Mouse (Mus musculus) limb, embryonic 14.5 days (tissue): ENCODE results near the gene Plxdc1. TPM values are rescaled to one million over a fixed set of nuclear protein-coding genes. Genes with fewer than 3 reads are reported as not detected.

Experiments
- ATAC-seq: fragments of 200-750 bp; cut with Nextera tagmentation; 2 replicates; pipeline ENCODE4 v1.8.0; 2017; ENCODE audit warnings: low read depth, moderate number of reproducible peaks, moderate TSS enrichment; ENCODE audit not compliant: low FRiP score
- DNase-seq: peaks from one replicate; pipeline ENCODE4 v3.0.0-alpha.2; 2015; ENCODE audit warnings: low spot score
- H3K27ac ChIP-seq: fragments of 300-500 bp; sonication (generic); replicated peaks from 2 replicates; pipeline ENCODE4 v1.5.1; 2014; ENCODE audit warnings: low read depth, mild to moderate bottlenecking, low read length, moderate library complexity, mixed read lengths
- H3K27me3 ChIP-seq: fragments of 300-500 bp; sonication (generic); 2 replicates; pipeline ENCODE4 v1.6.1; 2014; ENCODE audit warnings: low read length, mixed read lengths; ENCODE audit not compliant: control insufficient read depth, insufficient read depth
- H3K36me3 ChIP-seq: fragments of 300-500 bp; sonication (generic); 2 replicates; pipeline ENCODE4 v1.6.1; 2014; ENCODE audit warnings: mild to moderate bottlenecking, low read length, moderate library complexity, mixed read lengths; ENCODE audit not compliant: control insufficient read depth, insufficient read depth
- H3K4me1 ChIP-seq: fragments of 300-500 bp; sonication (generic); 2 replicates; pipeline ENCODE4 v1.6.1; 2014; ENCODE audit warnings: antibody characterized with exemption, low read length, mixed read lengths; ENCODE audit not compliant: control insufficient read depth, insufficient read depth
- H3K4me2 ChIP-seq: fragments of 300-500 bp; sonication (generic); replicated peaks from 2 replicates; pipeline ENCODE4 v1.6.1; 2014; ENCODE audit warnings: low read depth, mild to moderate bottlenecking, low read length, moderate library complexity; ENCODE audit not compliant: severe bottlenecking
- H3K4me3 ChIP-seq: fragments of 300-500 bp; sonication (generic); replicated peaks from 2 replicates; pipeline ENCODE4 v1.5.1; 2014; ENCODE audit warnings: low read length
- H3K9ac ChIP-seq: fragments of 300-500 bp; sonication (generic); 2 replicates; pipeline ENCODE4 v1.6.1; 2014; ENCODE audit warnings: mild to moderate bottlenecking, low read depth, low read length, moderate library complexity; ENCODE audit not compliant: severe bottlenecking
- H3K9me3 ChIP-seq: fragments of 300-500 bp; sonication (generic); 2 replicates; pipeline ENCODE4 v1.6.1; 2016; ENCODE audit warnings: low read length; ENCODE audit not compliant: control insufficient read depth
- POLR2A ChIP-seq: fragments of 200-500 bp; IDR thresholded peaks from 2 replicates; pipeline ENCODE4 v1.8.0; 2012; ENCODE audit warnings: inconsistent platforms, mild to moderate bottlenecking, moderate library complexity, borderline replicate concordance; ENCODE audit not compliant: insufficient read depth, insufficient read length; ENCODE audit errors: extremely low read depth
- WGBS: fragments of 180-500 bp; shearing (Covaris S2); extraction: QIAGEN DNeasy Blood & Tissue Kit; methylation state at CpG from one replicate; pipeline ENCODE4 v1.1.7; 2014; 5-methylcytosine and 5-hydroxymethylcytosine counted together
- polyA plus RNA-seq, 2 experiments: library from polyadenylated mRNA; depleted of rRNA in 1 of 2; stranded (reverse) in 1 of 2; unstranded in 1 of 2; fragments of >200 nt; fragmentation: Nextera tagmentation in 1 of 2; extraction: Ambion mirVana in 1 of 2; gene quantifications; 2 replicates each; pipeline versions ENCODE4 v1.2.1 to v1.2.3; 2012 to 2014

The Plxdc1 gene
- polyA plus RNA-seq, 2 experiments, result 1.0 to 1.1 TPM

GRCm38 (mm10) chr11:97960907-97961306 lies 25.3 kb downstream of the Plxdc1 start:
- TF ChIP-seq POLR2A, result no peak
- Histone ChIP-seq H3K4me3 (no peak overlapping the region), H3K9me3 (no peaks in the 10 kb centered on the region), H3K4me1 (no peaks in the 10 kb centered on the region), H3K27me3 (no peaks in the 10 kb centered on the region), H3K27ac (no peak overlapping the region), H3K9ac (no peak overlapping the region), H3K4me2 (no peak overlapping the region), H3K36me3 (no peaks in the 10 kb centered on the region)
- ATAC-seq (no peak), DNase-seq (no peak)
- 85% methylated on average over 1 of the region's 1 CpGs for WGBS

- no peak overlapping the region for H3K4me2 ChIP-seq
- no peak overlapping the region for H3K4me3 ChIP-seq
- no peaks in the 10 kb centered on the region for H3K9me3 ChIP-seq
- H3K4me1 ChIP-seq, result no peaks in the 10 kb centered on the region
- H3K36me3 ChIP-seq, result no peaks in the 10 kb centered on the region
- no peaks in the 10 kb centered on the region for H3K27me3 ChIP-seq
- no peak for TF ChIP-seq POLR2A
- no peak for ATAC-seq
- DNase-seq, result no peak
- no peak overlapping the region for H3K9ac ChIP-seq
- no peak overlapping the region for H3K27ac ChIP-seq
- 59% methylated on average over 5 of the region's 5 CpGs for WGBS
Measured at GRCm38 (mm10) chr11:97959300-97959680, 27.0 kb downstream of the Plxdc1 start.

- H3K4me2 ChIP-seq, result no peak overlapping the region
- no peak for TF ChIP-seq POLR2A
- H3K4me1 ChIP-seq, result no peaks in the 10 kb centered on the region
- no peaks in the 10 kb centered on the region for H3K27me3 ChIP-seq
- no peak overlapping the region for H3K4me3 ChIP-seq
- 84% methylated on average over 7 of the region's 7 CpGs for WGBS
- DNase-seq, result no peak
- H3K9ac ChIP-seq, result no peak overlapping the region
- no peak for ATAC-seq
- H3K9me3 ChIP-seq, result no peaks in the 10 kb centered on the region
- no peak overlapping the region for H3K27ac ChIP-seq
- no peaks in the 10 kb centered on the region for H3K36me3 ChIP-seq
Measured at GRCm38 (mm10) chr11:97958641-97959299, 27.5 kb downstream of the Plxdc1 start.

GRCm38 (mm10) chr11:97956905-97957560 lies 29.2 kb downstream of the Plxdc1 start:
- Histone ChIP-seq H3K9ac (no peak overlapping the region), H3K4me2 (no peak overlapping the region), H3K4me3 (no peak overlapping the region), H3K36me3 (no peaks in the 10 kb centered on the region), H3K4me1 (no peaks in the 10 kb centered on the region), H3K27ac (no peak overlapping the region), H3K9me3 (no peaks in the 10 kb centered on the region), H3K27me3 (no peaks in the 10 kb centered on the region)
- DNase-seq (no peak), ATAC-seq (no peak)
- TF ChIP-seq POLR2A, result no peak
- WGBS, result 53% methylated on average over 6 of the region's 6 CpGs

- Histone ChIP-seq H3K36me3 (no peaks in the 10 kb centered on the region), H3K4me1 (no peaks in the 10 kb centered on the region), H3K4me2 (no peak overlapping the region), H3K27ac (no peak overlapping the region), H3K4me3 (no peak overlapping the region), H3K9me3 (no peaks in the 10 kb centered on the region), H3K27me3 (no peaks in the 10 kb centered on the region), H3K9ac (no peak overlapping the region)
- no peak for ATAC-seq
- no peak for TF ChIP-seq POLR2A
- WGBS, result 64% methylated on average over 4 of the region's 4 CpGs
- DNase-seq, result no peak
Measured at GRCm38 (mm10) chr11:97955915-97956314, 30.3 kb downstream of the Plxdc1 start.
